Mouse (Mus musculus) thymus, postnatal 14 days (tissue): ENCODE results near the gene Yap1.
A peak's percentile ranks its signal among the peaks of the same experiment; 100 is the strongest.

Experiments
- DNase-seq: peaks from one replicate; pipeline ENCODE4 v3.0.0; 2021

Gene Yap1

GRCm38 (mm10) chr9:8004370-8004991 lies at the start of gene Yap1:
TSS of gene Yap1 (minus strand) at chr9:8004596.
- DNase-seq: peak; percentile 69

DNA sequence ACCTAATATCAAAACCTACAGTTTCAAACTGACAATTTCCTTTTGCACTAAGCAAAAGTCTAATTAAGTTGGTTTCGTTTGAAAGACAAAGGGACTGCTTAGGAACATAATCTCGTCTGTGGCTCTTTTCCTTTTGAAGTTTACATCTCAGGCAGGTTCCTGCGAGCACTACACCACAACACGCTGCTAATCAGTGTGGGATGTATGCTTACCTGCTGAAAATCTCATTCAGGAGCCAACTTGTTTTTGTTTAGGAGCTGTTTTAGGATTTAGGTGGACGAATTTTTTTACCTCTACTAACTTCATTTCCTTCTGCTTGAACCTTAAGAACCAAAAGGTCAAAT lies 38.6 kb upstream of the Yap1 start:
- DNase-seq: no peak

GRCm38 (mm10) chr9:8042338-8043043 lies 38.1 kb upstream of the Yap1 start, which contains the start of gene Cfap300:
TSS of gene Cfap300 (minus strand) at chr9:8042823.
- peak; percentile 97 for DNase-seq

DNA sequence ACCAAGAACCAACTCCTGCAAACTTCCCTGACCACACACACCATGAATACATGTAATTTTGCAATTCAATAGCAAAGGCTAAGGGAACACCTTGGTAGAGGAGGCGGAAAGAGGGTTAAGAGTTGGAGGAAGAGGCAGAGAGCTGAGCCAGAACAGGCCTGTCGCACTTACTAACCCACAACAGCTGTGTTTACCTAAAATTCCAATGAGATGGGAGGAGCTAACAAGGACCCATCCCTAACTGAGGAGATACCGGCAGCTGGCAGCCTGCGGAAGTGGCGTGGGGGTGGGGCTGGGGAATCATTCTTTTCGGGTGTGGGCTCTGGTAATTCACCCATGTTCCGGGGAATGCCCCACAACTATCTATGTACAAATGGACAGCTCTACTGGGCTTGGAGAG lies 31.1 kb upstream of the Yap1 start:
- peak; percentile 15 for DNase-seq

GRCm38 (mm10) chr9:8035091-8035490 lies 30.7 kb upstream of the Yap1 start:
- no peak for DNase-seq

GRCm38 (mm10) chr9:8034143-8034542 lies 29.7 kb upstream of the Yap1 start:
- no peak for DNase-seq

DNA sequence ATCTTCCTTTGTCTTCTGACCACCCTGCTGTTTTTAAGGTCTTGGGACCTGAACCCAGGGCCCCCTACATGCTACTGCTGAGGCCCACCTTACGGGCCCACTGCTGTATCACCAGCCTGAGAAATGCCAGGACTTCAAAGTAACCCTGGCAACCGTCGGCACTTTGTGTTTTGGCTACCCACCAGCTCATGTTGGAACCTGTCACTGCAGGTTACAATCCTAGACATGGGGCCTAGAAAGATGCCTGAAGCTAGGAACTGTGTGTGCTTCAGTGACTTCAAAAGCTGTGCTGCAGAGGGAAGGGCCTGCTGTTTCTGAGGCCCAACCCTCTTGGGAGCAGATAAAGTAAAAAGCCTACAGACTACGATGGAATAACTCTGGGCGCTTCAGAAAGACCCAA lies 28.5 kb upstream of the Yap1 start:
- DNase-seq: no peak

GRCm38 (mm10) chr9:8018609-8019008 lies 14.2 kb upstream of the Yap1 start:
- no peak for DNase-seq

GRCm38 (mm10) chr9:8017253-8017913 lies 13.0 kb upstream of the Yap1 start:
- DNase-seq: peak; percentile 48

DNA sequence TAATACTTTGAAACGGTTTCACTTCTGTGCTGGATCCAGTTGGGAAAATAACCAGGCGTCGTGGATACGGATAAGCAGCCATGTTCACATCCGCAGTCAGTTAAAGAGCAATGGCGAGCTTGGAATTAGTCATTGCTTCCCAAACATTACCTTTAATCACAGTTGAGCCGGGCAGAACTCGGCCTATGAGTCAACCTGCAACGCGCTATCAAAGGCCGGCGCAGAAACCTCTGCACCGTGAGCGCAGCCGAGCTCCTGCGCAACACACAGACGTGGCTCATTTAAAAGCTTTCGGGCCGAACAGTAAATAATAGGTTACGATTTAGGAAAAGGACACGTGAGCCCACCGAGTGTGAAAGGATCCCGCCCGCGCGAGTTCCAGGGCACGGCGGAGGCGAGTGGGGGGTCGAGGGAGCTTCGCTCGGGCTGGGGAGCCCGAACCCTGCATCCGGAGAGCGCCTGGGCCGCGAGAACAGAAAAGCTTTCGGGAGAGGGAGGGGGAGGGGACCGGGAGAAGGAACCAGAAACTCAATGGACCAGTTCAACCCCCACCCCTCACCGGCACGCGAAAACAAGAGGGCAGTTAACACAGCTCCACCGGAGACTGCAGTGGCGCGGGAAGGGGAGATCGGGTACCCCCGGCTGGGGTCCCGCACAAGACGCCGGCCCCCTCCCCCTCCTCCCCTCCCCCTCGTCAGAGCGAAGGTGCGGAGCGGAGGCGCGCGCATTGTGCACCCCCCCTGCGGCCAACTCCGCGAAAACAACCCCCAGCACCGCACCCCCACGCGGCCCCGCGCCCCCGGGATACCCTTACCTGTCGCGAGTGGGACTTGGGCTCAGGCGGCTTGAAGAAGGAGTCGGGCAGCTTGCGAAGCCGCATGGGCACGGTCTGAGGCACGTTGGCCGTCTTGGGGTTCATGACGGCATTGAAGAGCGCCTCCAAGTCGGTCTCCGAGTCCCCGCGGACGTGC lies 810 bp downstream of the Yap1 start:
- DNase-seq: peak; percentile 9

GRCm38 (mm10) chr9:8002806-8003205 lies 1.6 kb downstream of the Yap1 start:
- no peak for DNase-seq

DNA sequence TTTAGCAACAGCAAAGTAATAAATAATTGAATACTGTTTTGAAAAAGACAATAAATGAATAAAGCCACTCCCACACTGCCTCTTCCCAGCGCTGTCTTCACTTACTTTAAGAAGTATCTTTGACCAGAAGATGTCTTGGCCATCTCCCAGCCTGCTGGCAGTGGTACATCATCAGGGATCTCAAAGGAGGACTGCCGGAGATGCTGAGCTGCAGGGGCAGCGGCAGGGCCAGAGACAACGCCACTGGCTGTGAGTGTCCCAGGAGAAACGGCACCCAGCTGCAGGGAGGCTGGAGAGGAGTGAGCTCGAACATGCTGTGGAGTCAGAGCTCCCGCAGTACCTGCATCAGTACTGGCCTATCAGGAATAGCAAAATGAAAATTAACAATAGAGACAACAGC lies 3.0 kb downstream of the Yap1 start:
- DNase-seq: no peak

DNA sequence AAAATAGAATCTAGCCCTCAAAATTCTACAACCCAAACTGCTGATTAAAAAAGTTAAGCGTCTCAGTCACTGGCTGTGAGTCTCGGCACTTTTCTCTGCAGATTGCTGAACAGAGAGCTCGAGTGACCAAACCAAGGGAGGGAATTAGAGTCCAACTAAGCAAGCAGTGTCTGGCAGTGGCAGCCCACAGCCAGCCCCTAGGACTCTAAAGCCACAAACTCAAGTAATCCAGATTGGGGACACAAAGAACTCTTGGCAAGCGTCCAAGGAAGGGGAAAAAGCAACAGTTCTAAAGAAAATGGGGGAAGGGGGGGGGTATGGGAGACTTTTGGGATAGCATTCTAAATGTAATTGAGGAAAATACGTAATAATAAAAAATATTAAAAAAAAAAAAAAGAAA lies 10.1 kb downstream of the Yap1 start:
- no peak for DNase-seq

- no peak for DNase-seq
Observed at GRCm38 (mm10) chr9:7992651-7993050, 11.7 kb downstream of the Yap1 start.

DNA sequence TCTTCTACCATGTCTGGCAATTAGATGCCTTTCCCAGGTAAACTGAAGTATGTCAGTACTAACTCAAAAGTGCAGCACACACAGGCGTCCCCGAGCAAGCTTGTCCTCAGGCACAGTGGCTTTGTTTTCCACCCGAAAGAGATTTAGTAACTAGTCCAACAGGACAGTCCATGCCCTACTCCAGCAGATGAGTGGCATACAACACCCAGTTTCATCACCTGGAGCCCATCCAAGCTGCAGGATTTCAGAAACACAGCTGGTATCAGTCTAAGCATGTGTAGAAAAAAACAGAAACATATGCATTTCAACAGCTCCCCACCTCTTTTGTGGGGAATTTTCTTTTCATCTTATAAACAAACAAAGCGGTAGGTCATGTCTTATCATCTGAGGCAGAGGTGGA lies 13.5 kb downstream of the Yap1 start:
- DNase-seq: no peak

- DNase-seq: no peak
Observed at GRCm38 (mm10) chr9:7987119-7987518, 17.3 kb downstream of the Yap1 start.

GRCm38 (mm10) chr9:7984287-7984686 lies 20.1 kb downstream of the Yap1 start:
- DNase-seq: no peak

- DNase-seq: no peak
Observed at GRCm38 (mm10) chr9:7983665-7984064, 20.7 kb downstream of the Yap1 start.

DNA sequence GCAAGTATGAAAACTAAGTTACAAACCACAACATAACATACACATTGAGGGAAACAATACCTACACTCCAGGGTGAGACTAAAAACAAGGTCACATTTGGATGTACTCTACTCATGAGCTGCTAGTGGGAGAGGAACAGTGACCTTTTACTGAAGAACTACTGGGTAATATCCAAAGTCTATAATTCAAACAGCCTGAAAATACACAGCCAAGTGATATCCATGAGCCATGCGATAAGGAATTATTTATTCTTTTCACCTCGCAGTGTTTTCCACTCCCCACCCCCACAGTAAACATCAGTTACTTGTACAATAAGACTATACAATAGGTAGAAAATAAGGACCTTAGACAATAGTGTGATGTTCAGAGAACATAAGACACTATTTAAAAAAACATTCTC lies 24.2 kb downstream of the Yap1 start:
- no peak for DNase-seq

DNA sequence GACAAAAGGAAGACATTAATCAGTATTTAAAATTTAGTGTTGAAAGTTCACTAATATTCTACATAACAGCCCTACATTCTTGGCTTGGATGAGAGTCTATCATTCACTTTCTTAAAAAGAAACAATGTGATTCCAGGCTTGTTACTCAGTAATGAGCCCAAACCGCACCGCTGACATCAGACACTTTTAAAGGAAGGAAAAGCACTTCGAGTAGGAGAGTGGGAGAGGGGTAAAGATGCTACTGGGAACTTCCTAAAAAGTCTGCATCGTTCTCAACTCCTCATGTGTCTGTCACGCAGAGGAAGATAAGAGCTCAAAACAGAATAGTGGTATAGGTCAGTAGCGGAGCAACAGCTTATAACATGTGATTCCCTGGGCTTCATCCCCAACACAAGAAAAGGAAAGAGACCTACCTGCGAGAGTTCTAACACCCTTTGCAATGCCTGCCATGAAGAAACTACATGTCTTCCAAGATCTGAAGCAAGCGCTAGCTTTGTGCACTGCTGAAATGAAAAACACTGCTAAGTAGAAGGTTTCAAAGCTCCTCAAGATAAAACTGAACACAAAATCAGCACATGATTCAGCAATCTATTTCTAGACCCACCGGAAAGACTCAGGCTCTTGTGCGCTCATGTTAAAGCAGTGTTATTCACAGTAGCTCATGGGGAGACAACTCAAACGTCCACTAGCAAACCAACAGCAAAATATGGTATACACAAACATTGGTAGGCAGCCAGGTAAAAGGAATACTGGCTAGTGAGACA lies 25.1 kb downstream of the Yap1 start:
- DNase-seq: no peak

- DNase-seq: no peak
Observed at GRCm38 (mm10) chr9:7978502-7978901, 25.9 kb downstream of the Yap1 start.

DNA sequence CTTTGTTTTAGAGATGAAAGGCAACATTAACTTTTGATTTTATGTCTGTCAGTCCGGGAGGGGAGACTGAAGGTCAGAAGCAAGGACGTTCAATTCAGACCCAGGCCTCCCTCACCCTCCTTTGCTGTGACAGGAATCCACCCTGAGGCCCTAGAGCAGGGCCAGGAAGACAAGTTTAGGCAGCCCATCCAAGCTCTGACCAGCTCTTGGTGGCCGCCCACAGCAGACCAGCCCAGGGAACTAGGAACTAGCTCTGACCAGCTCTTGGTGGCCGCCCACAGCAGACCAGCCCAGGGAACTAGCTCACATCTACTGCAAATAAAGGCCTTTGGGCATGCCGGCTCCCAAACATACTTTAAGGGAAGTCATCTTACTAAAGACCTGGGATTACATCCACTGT lies 26.8 kb downstream of the Yap1 start:
- no peak for DNase-seq
